Mouse (Mus musculus): ENCODE results near the gene Herc1.

Herc1 gene

GRCm38 (mm10) chr9:66501248-66501647 lies 151.0 kb downstream of the Herc1 start:
- no peak for DNase-seq (ENCODE audit: low spot score)

GRCm38 (mm10) chr9:66503879-66504411 lies 153.7 kb downstream of the Herc1 start:
- DNase-seq (ENCODE audit: low spot score), result no peak

GRCm38 (mm10) chr9:66504518-66504917 lies 154.3 kb downstream of the Herc1 start:
- DNase-seq (ENCODE audit: low spot score), result no peak

- no peak for DNase-seq (ENCODE audit: low spot score)
Observed at GRCm38 (mm10) chr9:66505141-66505917, 155.1 kb downstream of the Herc1 start.

GRCm38 (mm10) chr9:66506011-66506410 lies 155.8 kb downstream of the Herc1 start:
- DNase-seq (ENCODE audit: low spot score), result no peak

- no peak for DNase-seq (ENCODE audit: low spot score)
Observed at GRCm38 (mm10) chr9:66506424-66506823, 156.2 kb downstream of the Herc1 start.

- no peak for DNase-seq (ENCODE audit: low spot score)
Observed at GRCm38 (mm10) chr9:66507684-66508083, 157.4 kb downstream of the Herc1 start.

- no peak for DNase-seq (ENCODE audit: low spot score)
Observed at GRCm38 (mm10) chr9:66508890-66509399, 158.7 kb downstream of the Herc1 start.

- no peak for DNase-seq (ENCODE audit: low spot score)
Observed at GRCm38 (mm10) chr9:66510351-66510841, 160.1 kb downstream of the Herc1 start.

GRCm38 (mm10) chr9:66510944-66511343 lies 160.7 kb downstream of the Herc1 start:
- DNase-seq (ENCODE audit: low spot score), result no peak

GRCm38 (mm10) chr9:66511580-66512350 lies 161.5 kb downstream of the Herc1 start:
- peak; percentile 95 for DNase-seq (ENCODE audit: low spot score)

GRCm38 (mm10) chr9:66512351-66512671 lies 162.1 kb downstream of the Herc1 start:
- peak; percentile 88 for DNase-seq (ENCODE audit: low spot score)

GRCm38 (mm10) chr9:66513150-66513549 lies 162.9 kb downstream of the Herc1 start:
- DNase-seq (ENCODE audit: low spot score), result no peak

GRCm38 (mm10) chr9:66513661-66514255 lies 163.5 kb downstream of the Herc1 start:
- no peak for DNase-seq (ENCODE audit: low spot score)

GRCm38 (mm10) chr9:66514256-66514770 lies 164.1 kb downstream of the Herc1 start, which contains the start of gene Fbxl22:
TSS of gene Fbxl22 (minus strand) at chr9:66514593.
- peak; percentile 80 for DNase-seq (ENCODE audit: low spot score)

- DNase-seq (ENCODE audit: low spot score), result no peak
Observed at GRCm38 (mm10) chr9:66515115-66515514, 164.9 kb downstream of the Herc1 start.

- DNase-seq (ENCODE audit: low spot score), result no peak
Observed at GRCm38 (mm10) chr9:66515680-66516210, 165.5 kb downstream of the Herc1 start.

GRCm38 (mm10) chr9:66516296-66516940 lies 166.2 kb downstream of the Herc1 start:
- no peak for DNase-seq (ENCODE audit: low spot score)

- no peak for DNase-seq (ENCODE audit: low spot score)
Observed at GRCm38 (mm10) chr9:66517746-66518145, 167.5 kb downstream of the Herc1 start.

- no peak for DNase-seq (ENCODE audit: low spot score)
Observed at GRCm38 (mm10) chr9:66518251-66518650, 168.0 kb downstream of the Herc1 start.

- DNase-seq (ENCODE audit: low spot score), result no peak
Observed at GRCm38 (mm10) chr9:66518901-66519300, 168.7 kb downstream of the Herc1 start.

Data from testis, postnatal 10 days (tissue).